Mouse (Mus musculus) lung, adult 18-20 months (tissue): ENCODE results near the gene Six5.

Source experiments
- DNase-seq, 2 experiments: peaks; one replicate each; pipeline ENCODE4 v3.0.0; 2022; ENCODE audit warnings: mixed read lengths in 2 of 2

Gene Six5

DNA sequence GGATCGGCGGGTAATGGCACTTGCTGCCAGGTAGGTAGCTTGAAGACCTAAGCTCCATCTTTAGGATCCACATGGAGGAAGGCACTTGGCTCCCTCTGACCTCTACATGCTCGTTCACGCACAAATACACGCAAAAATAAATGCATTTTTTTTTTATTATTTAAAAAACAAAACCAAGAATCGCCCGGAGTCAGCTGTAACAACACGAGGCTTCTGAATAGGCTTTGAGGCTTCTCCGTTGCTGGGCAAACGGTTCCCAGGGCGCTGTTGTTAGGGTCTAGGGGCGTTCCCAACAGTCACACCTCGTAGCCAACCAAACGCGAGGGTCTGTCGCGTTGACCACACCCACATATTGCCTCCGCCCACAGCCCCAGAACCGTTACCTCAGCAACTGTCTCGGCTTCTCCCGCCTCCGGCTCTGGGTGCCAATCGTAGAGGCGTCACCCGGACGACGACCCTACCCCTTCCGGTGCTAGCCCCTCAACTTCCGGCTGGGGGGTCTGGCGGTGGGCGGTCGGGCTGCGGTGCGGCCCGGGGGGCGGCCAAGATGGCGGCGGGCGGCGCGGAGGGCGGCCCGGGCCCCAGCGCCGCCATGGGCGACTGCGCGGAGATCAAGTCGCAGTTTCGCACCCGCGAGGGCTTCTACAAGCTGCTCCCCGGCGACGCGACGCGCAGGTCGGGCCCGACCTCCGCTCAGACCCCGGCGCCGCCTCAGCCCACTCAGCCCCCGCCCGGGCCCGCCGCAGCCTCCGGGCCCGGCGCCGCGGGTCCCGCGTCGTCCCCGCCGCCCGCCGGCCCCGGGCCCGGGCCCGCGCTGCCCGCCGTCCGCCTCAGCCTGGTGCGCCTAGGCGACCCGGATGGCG, 18.4 kb upstream of the Six5 start, which contains the start of gene Dmwd:
Gene Dmwd, plus strand, starts transcription at position 505 of the 863 bp plus-strand sequence.
- peak; percentile 96 to 97 for DNase-seq

DNA sequence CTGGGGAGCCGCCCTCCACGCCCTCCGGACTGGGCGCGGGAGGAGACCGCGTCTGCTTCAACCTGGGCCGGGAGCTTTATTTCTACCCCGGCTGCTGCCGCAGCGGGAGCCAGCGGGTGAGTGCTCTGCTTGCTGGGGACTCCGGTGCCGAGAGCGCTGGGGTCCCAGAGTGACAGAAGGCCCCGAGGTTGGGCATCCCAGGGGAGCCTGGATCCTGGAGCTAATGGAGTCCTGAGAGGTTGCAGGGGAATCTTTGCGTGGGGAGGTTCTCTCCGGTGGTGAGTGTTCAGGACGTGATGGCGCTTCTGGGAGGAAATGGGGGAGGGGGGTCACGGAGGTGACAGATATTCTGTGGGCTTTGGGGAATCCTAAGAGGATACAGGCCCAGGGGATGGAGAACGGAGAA, 17.8 kb upstream of the Six5 start:
- no peak for DNase-seq

- peak; percentile 51 to 71 for DNase-seq
Measured at GRCm38 (mm10) chr7:19077761-19078160, 16.6 kb upstream of the Six5 start.

DNA sequence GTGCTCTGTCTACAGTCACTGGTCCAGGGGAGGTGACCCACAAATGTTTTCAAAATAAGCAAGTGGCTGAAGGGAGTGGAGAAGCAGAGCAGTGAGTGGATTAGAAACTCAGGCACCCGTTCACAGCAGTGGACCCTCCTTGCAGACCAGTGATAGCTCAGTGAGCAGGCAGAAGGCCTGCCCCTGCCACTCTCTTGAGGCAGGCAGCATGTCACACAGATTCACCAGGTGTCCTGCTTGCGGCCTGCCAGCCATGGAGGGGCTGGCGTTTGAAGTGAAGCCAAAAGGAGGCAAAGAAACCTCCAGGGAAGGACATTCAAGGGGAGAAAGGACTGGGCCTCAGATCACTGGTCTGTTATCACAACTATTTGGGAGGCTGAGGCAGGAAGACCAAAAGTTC, 15.7 kb upstream of the Six5 start:
- DNase-seq: no peak

- no peak for DNase-seq
Measured at GRCm38 (mm10) chr7:19080451-19080950, 13.9 kb upstream of the Six5 start.

- DNase-seq: no peak
Measured at GRCm38 (mm10) chr7:19082171-19082570, 12.2 kb upstream of the Six5 start.

DNA sequence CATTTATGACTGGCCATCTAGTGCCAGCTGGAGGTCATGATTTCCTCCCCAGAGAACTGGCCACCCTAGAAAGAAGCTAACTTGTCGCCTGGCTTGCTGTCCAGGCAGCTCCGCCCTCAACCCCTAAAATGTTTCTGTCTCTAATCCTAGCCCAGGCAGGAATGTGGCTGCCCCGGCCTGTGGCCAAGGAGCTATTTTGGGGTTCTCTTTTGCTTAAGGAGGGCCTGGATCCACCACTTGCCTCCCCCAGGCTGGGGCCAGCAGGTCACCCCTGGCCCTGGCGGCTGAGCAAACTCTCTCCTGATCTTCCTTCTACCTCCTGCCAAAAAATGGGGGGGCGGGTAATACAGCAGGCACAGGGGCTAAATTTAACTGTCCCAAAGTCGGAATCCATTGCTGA, 11.3 kb upstream of the Six5 start:
- peak; percentile 48 to 52 for DNase-seq

GRCm38 (mm10) chr7:19083701-19084100, 10.7 kb upstream of the Six5 start, which contains the start of gene Dmpk:
Gene Dmpk, plus strand, starts transcription at chr7:19083849.
- no peak for DNase-seq

DNA sequence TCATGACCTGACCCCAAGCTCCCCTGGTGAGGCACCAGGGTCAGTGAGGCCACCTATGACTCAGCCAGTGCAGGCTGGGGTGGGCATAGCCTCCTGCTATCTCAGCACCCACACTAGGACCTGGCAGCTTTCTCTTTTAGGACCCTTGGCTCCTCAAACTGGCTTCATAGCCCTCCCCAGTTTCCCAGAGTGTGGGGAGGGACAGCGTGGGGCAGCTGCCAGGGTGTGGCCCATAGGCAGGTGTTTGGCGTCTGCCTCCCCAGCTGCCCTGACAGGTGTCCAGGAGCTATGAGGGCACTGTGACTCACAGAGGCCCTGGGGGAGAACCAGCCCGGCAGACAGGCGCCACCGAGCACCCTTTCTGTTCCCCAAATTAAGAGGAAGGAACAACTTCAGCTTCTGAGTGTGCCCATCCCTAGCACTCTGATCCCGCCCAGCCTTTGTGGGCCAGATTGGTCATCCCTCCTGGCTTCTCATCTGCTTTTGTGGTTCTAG, 10.1 kb upstream of the Six5 start:
- DNase-seq: peak; percentile 39 to 60

- no peak for DNase-seq
Measured at GRCm38 (mm10) chr7:19084921-19085473, 9.4 kb upstream of the Six5 start.

DNA sequence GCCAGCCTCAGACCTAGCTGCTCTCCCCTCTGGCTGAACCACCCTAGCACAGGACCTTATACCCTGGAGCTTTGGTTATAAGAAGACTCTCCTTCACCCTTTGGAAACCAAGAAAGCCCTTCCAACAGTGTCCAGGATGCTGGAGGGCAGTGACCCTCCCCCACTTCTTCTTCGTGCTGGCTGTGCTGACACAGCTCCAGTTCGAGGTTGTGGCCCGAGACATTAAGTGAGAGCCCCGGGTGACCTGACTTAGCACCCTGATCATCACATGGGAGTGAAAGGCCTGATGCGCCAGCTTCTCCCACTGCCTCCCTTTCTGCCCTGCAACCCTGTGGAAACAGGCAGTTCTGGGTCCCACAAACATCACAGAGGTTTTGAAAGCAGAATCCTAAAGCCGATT, 8.9 kb upstream of the Six5 start:
- DNase-seq: no peak

GRCm38 (mm10) chr7:19086042-19086441, 8.4 kb upstream of the Six5 start:
- DNase-seq: peak; percentile 65 to 66

GRCm38 (mm10) chr7:19086760-19087159, 7.6 kb upstream of the Six5 start:
- DNase-seq: no peak

DNA sequence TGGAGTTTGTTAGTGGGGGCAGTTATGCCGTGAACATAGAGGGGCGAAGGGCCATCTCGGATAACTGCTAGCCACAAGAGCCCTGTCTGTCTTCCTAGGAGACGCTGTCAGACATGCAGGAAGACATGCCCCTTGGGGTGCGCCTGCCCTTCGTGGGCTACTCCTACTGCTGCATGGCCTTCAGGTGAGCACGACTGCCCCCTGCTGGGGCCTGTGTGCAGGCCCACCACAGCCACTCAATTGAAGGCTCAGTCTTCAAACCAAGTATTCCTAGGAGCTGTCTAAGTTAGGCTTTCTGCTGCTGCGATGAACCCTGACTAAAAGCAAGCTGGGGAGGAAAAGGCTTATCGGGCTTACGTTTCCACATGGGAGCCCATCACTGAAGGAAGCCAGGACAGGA, 5.6 kb upstream of the Six5 start:
- DNase-seq: peak in 1 of 2 experiments; percentile 60

DNA sequence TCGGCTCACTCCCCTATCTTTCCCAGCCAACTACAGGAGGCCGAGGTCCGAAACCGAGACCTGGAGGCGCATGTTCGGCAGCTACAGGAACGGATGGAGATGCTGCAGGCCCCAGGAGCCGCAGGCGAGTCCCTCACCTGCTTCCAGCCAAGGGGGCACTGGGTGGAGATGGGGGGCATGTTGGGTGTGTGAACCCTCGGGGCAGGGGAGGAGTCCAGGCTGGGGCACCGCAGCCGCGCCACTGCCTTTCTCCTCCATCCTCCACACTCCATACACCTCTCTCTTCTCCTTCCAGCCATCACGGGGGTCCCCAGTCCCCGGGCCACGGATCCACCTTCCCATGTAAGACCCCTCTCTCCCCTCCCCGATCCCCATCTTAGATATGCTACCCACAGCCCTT, 2.5 kb upstream of the Six5 start:
- DNase-seq: no peak

- DNase-seq: peak in 1 of 2 experiments; percentile 44
Measured at GRCm38 (mm10) chr7:19092381-19093173, 1.8 kb upstream of the Six5 start.

DNA sequence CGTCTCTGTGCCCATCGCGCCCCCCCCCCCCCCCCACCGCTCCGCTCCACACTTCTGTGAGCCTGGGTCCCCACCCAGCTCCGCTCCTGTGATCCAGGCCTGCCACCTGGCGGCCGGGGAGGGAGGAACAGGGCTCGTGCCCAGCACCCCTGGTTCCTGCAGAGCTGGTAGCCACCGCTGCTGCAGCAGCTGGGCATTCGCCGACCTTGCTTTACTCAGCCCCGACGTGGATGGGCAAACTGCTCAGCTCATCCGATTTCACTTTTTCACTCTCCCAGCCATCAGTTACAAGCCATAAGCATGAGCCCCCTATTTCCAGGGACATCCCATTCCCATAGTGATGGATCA, 1.2 kb upstream of the Six5 start:
- peak; percentile 89 to 90 for DNase-seq

DNA sequence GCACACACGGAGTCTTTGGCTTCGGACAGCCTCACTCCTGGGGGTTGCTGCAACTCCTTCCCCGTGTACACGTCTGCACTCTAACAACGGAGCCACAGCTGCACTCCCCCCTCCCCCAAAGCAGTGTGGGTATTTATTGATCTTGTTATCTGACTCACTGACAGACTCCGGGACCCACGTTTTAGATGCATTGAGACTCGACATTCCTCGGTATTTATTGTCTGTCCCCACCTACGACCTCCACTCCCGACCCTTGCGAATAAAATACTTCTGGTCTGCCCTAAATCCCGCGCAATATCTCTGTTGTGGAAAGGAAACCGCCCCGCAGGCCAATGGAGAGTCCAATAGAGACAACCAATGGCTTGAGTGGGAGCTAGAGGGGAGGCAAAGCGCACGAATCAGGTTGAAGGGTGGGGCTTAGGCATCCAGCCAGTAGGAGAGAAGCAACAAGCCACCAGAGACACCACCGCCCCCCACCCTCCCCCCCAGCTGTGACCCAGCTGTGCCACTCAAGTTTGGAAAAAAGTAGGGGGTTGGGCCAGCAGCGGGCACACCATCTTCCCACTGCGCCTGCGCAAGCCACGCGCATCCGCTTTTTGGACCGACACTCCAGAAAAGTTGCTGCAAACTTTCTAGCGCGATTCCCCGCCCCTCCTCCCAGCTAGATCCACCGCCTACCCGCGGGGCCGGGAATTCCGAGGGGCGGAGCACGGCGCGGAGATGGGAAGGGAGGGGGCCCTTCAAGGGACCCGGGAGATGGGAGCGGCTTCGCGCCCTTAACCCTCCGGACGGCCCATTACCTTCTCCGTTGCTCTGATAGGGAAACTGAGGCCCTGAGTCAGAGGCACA, 633 bp upstream of the Six5 start:
- peak; percentile 97 to 98 for DNase-seq

DNA sequence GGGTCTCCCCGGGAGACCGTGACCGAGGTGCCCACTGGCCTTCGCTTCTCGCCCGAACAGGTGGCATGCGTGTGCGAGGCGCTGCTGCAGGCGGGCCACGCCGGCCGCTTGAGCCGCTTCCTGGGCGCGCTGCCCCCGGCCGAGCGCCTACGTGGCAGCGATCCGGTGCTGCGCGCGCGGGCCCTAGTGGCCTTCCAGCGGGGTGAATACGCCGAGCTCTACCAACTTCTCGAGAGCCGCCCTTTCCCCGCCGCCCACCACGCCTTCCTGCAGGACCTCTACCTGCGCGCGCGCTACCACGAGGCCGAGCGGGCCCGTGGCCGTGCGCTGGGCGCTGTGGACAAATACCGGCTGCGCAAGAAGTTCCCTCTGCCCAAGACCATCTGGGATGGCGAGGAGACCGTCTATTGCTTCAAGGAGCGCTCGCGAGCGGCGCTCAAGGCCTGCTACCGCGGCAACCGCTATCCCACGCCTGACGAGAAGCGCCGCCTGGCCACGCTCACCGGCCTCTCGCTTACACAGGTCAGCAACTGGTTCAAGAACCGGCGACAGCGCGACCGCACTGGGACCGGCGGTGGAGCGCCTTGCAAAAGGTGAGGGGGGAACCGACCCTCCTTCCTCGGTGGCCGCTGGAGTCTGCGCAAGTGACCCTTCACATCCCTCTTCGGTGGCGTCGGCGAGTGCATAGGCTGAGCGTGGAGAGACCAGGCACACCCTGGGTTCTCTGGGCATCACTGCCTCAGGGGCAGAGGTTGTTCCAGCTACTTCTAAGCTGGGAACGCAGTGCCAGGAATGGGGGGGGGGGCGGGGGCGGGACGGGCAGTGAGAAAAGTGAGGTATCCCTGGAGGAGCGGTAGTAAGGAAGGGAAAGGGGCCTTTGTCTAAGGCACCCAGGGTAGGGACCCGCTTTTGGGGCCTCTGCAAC, 694 bp downstream of the Six5 start:
- DNase-seq: peak in 1 of 2 experiments; percentile 58

DNA sequence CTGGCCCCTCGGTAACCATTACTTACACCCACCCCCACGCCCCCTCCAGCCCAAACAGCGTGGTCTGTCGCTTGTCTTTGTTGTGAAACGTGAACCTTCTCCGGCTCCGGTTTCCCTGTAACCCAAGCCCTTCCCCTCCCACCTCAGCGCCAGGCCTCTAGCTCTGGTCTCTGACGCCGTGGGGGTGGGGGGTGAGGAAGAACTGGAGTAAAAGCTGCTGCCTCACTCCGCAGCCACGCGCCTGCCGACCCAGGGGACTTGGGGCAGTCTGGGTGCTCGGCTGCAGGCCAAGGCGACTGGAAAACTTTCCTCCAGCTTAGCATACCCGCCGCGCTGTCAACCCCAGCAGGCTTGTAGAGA, 1.3 kb downstream of the Six5 start:
- peak; percentile 65 to 75 for DNase-seq

DNA sequence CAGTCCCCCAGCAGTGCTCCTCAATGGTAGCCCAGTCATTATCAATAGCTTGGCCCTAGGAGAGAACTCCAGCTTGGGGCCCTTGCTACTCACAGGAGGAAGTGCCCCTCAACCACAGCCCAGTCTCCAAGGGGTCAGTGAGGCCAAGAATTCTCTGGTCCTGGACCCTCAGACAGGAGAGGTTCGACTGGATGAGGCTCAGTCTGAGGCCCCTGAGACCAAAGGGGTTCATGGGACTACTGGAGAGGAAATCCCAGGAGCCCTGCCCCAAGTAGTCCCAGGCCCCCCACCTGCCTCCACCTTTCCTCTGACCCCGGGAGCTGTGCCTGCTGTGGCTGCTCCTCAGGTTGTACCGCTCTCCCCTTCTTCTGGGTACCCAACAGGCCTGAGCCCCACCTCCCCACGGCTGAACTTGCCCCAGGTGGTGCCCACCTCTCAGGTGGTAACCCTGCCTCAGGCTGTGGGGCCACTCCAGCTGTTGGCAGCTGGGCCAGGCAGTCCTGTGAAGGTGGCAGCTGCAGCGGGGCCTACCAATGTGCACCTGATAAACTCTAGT, 2.1 kb downstream of the Six5 start:
- no peak for DNase-seq
